Mouse (Mus musculus) midbrain, embryonic 11.5 days (tissue): Measurements from ENCODE around the gene Tnfaip2. TPM values are rescaled to one million over a fixed set of nuclear protein-coding genes. Genes with fewer than 3 reads are reported as not detected.

Source experiments
- ATAC-seq: fragments of 200-750 bp; cut with Nextera tagmentation; 2 replicates; pipeline ENCODE4 v1.8.0; 2017; ENCODE audit warnings: moderate TSS enrichment, moderate library complexity; ENCODE audit not compliant: low FRiP score
- DNase-seq: peaks from one replicate; pipeline ENCODE4 v3.0.0; 2015; ENCODE audit warnings: low spot score; ENCODE audit errors: missing footprints
- H3K27ac ChIP-seq: fragments of 300-500 bp; sonication (generic); 2 replicates; pipeline ENCODE4 v1.5.1; 2014; ENCODE audit warnings: low read depth, low read length
- H3K27me3 ChIP-seq: fragments of 300-500 bp; sonication (generic); 2 replicates; pipeline ENCODE4 v1.6.1; 2014; ENCODE audit warnings: mild to moderate bottlenecking, low read length, moderate library complexity, mixed read lengths; ENCODE audit not compliant: control insufficient read depth, insufficient read depth
- H3K36me3 ChIP-seq: fragments of 300-500 bp; sonication (generic); 2 replicates; pipeline ENCODE4 v1.6.1; 2014; ENCODE audit warnings: mild to moderate bottlenecking, low read length, moderate library complexity, mixed read lengths; ENCODE audit not compliant: control insufficient read depth, insufficient read depth
- H3K4me1 ChIP-seq: fragments of 300-500 bp; sonication (generic); 2 replicates; pipeline ENCODE4 v1.6.1; 2014; ENCODE audit warnings: low read length; ENCODE audit not compliant: control insufficient read depth, insufficient read depth
- H3K4me2 ChIP-seq: fragments of 300-500 bp; sonication (generic); 2 replicates; pipeline ENCODE4 v1.6.1; 2014; ENCODE audit warnings: mild to moderate bottlenecking, moderate library complexity
- H3K4me3 ChIP-seq: fragments of 300-500 bp; sonication (generic); 2 replicates; pipeline ENCODE4 v1.5.1; 2014; ENCODE audit warnings: low read depth, low read length
- H3K9ac ChIP-seq: fragments of 300-500 bp; sonication (generic); 2 replicates; pipeline ENCODE4 v1.6.1; 2014; ENCODE audit warnings: low read length
- H3K9me3 ChIP-seq: fragments of 300-500 bp; sonication (generic); 2 replicates; pipeline ENCODE4 v1.6.1; 2016; ENCODE audit warnings: low read length; ENCODE audit not compliant: control insufficient read depth
- WGBS: fragments of 180-500 bp; shearing (Covaris S2); extraction: QIAGEN DNeasy Blood & Tissue Kit; methylation state at CpG from one replicate; pipeline ENCODE4 v1.1.7; 2014; 5-methylcytosine and 5-hydroxymethylcytosine counted together
- polyA plus RNA-seq: library from polyadenylated mRNA; unstranded; fragments of >200 nt; fragmentation: Nextera tagmentation; extraction: Ambion mirVana; gene quantifications from 2 replicates; pipeline ENCODE4 v1.2.1, GENCODE M21; 2014

The Tnfaip2 gene
- polyA plus RNA-seq, 1 experiment from 2014 or later: 2.3 TPM

DNA sequence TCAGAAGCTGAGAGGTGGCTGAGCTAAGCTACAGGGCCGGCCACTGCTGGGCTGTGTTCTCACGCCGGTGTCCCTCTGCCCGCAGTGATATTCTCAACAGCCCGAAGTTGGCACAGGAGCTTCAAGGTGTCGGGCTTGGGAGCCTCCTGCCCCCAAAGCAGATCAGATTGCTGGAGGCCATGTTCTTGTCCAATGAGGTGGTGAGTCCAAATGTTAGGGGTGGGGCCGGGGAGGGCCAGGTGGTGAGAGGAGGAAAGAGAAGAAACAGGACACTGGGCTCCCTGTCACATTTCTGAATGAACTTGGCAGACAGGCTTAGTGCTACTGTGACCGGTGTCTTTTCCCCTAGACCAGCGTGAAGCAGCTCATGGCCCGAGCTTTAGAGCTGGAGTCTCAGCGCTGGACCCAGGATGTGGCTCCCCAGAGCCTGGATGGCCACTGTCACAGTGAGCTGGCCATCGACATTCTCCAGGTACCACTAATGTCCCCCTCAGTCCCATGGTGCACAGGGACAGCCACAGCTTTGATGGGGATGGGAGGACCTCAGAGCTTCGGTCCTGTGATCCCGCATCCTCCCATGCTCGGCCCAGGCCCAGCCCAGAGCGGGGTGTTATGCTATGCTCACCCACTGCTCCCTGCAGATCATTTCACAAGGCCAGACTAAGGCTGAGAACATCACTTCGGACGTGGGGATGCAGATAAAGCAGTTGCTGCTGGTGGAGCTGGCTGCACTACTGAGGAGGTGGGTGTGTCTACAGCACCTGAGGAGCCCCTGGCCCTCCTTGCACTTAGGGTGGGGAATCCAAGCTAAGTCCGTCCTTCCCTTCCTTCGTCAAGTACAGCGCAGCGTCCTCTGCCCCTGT lies 5.9 kb downstream of the Tnfaip2 start:
- Histone ChIP-seq H3K4me3 (no peak overlapping the region), H3K27me3 (peaks cover 83% of the 10 kb centered on the region), H3K27ac (no peak overlapping the region), H3K9me3 (no peaks in the 10 kb centered on the region), H3K9ac (no peak overlapping the region), H3K4me1 (peaks cover 6% of the 10 kb centered on the region; the same call in 1 of the 2 replicates), H3K4me2 (no peak overlapping the region), H3K36me3 (no peaks in the 10 kb centered on the region)
- no peak for ATAC-seq
- WGBS: 14% methylated on average over 22 of the region's 22 CpGs
- DNase-seq: no peak

DNA sequence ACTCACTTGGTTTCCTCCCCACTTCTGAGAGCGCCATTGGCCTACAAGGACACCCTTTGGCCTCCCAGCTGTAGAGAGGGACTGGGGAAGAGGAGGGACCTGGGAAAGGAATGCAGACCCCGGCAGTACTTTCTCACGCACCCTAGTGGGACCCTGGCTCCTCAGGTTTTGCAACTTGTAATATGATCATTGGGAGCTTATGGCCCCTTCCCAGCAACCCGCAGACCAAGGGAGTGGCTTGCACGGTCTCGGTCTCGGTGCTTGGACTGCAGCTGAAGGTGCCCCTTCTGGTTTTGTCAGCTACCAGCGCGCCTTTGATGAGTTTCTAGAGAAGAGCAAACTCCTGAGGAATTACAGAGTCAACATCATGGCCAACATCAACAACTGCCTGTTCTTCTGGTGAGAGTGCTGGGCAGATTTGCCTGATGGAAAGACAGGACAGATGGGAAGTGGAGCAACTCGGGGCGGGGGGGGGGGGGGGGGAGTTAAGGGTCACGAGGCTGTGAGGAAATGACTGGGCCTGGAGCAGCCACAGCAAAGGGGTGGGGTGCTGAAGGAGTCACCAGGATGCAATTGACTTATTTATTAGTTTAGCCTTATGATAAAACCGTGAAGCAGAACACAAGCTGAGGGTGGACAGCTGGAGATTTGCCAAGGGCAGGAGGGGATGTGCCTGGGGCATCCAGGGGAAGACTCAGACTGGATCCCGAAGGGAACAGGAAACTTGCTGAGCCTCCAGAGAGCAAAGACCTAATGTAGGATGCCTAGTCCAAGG lies 6.8 kb downstream of the Tnfaip2 start:
- Histone ChIP-seq H3K4me2 (no peak overlapping the region), H3K4me3 (no peak overlapping the region), H3K9ac (no peak overlapping the region), H3K27me3 (peaks cover 73% of the 10 kb centered on the region), H3K36me3 (no peaks in the 10 kb centered on the region), H3K27ac (no peak overlapping the region), H3K9me3 (no peaks in the 10 kb centered on the region), H3K4me1 (peaks cover 6% of the 10 kb centered on the region; the same call in 1 of the 2 replicates)
- ATAC-seq (no peak), DNase-seq (no peak)
- WGBS: 17% methylated on average over 14 of the region's 14 CpGs

DNA sequence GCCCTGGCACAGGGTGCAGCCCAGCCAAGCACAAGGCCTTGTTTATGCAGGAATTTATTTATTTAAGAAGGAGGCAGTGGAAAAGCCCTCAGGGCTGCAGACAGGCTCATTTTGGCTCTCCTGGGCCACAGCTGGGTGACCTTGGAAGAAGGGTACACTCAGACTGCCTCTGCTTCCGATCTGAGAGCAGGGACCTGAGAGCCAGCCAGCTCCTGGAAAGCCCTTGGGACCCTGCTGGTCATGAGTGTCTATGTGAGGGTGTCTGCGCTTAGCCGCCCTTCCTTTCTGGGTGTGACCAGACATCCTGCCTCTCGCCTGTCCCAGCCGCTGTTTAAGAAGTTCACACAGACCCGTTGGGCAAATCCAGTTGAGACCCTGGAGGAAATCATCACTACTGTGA lies 8.1 kb downstream of the Tnfaip2 start:
- peaks cover 61% of the 10 kb centered on the region for H3K27me3 ChIP-seq
- H3K4me2 ChIP-seq: no peak overlapping the region
- no peak overlapping the region for H3K9ac ChIP-seq
- no peak for DNase-seq
- H3K4me1 ChIP-seq: peaks cover 6% of the 10 kb centered on the region; the same call in 1 of the 2 replicates
- H3K9me3 ChIP-seq: no peaks in the 10 kb centered on the region
- no peak overlapping the region for H3K27ac ChIP-seq
- 44% methylated on average over 6 of the region's 6 CpGs for WGBS
- no peaks in the 10 kb centered on the region for H3K36me3 ChIP-seq
- H3K4me3 ChIP-seq: no peak overlapping the region
- ATAC-seq: no peak

DNA sequence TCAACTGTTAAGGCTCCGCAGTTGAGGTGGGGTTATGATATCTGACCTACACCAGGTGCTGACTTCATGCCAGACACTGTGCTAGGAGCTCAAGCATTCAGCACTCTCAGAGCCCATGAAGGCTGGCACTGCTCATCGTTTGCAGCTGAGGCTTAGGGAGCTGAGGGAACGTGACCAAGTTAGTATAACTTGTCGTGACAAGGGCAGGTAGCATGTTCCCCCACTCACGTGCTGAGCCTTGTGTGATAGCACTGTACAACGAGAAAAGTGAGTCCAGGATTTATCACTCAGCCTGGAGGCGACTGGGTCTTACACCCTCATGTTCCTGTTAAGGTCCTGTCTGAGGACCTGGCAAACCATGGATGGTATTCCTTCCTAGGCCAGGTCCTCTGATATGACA lies 9.3 kb downstream of the Tnfaip2 start:
- Histone ChIP-seq H3K36me3 (no peaks in the 10 kb centered on the region), H3K9me3 (no peaks in the 10 kb centered on the region), H3K4me1 (peaks cover 4% of the 10 kb centered on the region; the same call in 1 of the 2 replicates), H3K9ac (no peak overlapping the region), H3K4me2 (no peak overlapping the region), H3K27ac (no peak overlapping the region), H3K4me3 (no peak overlapping the region), H3K27me3 (peaks cover 49% of the 10 kb centered on the region)
- DNase-seq: no peak
- WGBS: 80% methylated on average over 7 of the region's 7 CpGs
- ATAC-seq: no peak

DNA sequence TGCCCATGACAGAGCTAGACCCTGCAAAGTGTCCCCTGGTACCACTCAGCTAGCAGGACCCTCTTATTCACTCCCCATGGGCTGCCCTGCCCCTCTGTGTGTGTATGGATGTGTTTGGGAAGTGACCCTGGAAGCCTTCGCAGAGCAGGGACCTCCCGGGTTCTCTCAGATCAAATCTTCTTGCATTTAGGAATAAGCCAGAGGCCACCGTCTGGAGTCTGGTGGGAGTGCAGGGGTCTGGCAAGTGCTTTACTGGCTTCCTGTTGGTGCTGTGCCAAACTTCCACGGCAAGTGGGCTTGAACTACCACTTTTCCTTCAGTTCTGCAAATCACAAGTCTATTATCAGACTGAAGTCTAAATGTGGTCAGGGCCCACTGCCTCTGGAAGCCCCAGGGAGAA lies 11.8 kb downstream of the Tnfaip2 start:
- Histone ChIP-seq H3K27me3 (peaks cover 24% of the 10 kb centered on the region), H3K4me3 (no peak overlapping the region), H3K36me3 (no peaks in the 10 kb centered on the region), H3K4me2 (no peak overlapping the region), H3K9ac (no peak overlapping the region), H3K4me1 (no peaks in the 10 kb centered on the region), H3K9me3 (no peaks in the 10 kb centered on the region), H3K27ac (no peak overlapping the region)
- 41% methylated on average over 4 of the region's 4 CpGs for WGBS
- DNase-seq: no peak
- no peak for ATAC-seq

DNA sequence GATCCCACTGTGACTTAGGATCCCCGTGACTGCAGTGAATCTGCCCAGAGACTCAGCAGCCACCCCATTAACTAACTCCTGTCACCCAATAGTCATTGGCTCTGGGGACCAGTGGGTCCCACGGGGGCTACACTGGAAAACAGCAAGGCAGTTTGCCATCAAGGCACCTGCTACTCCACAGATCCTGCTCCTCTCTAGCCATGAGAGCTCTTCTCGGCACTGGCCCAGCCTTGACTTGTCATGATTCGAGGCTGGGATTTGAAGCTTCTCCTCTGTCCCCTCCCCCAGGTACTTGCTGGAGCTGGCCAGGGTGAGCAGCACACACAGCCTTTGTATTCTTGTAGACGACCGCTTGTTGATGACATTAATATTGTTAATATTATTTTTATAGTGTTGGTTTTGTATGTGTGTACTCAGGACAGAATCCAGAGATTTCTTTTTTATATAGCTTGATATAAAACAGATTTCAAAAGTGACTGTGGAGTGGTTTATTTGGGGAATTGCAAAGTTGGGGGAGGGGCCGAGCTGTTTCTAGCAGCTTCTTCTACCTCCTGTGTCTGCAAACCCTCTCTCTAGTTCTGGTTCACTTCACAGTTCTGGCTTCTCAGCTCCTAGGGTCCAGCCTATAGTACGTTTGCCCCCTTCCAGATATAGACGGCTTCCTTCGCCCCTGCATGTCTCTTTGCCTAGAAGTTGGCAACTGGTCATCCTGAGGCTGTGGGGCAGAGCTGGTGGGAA lies 12.4 kb downstream of the Tnfaip2 start:
- Histone ChIP-seq H3K36me3 (no peaks in the 10 kb centered on the region), H3K9me3 (no peaks in the 10 kb centered on the region), H3K4me2 (no peak overlapping the region), H3K4me3 (no peak overlapping the region), H3K27me3 (peaks cover 17% of the 10 kb centered on the region), H3K27ac (no peak overlapping the region), H3K9ac (no peak overlapping the region), H3K4me1 (no peaks in the 10 kb centered on the region)
- DNase-seq (no peak), ATAC-seq (no peak)
- 64% methylated on average over 10 of the region's 10 CpGs for WGBS

DNA sequence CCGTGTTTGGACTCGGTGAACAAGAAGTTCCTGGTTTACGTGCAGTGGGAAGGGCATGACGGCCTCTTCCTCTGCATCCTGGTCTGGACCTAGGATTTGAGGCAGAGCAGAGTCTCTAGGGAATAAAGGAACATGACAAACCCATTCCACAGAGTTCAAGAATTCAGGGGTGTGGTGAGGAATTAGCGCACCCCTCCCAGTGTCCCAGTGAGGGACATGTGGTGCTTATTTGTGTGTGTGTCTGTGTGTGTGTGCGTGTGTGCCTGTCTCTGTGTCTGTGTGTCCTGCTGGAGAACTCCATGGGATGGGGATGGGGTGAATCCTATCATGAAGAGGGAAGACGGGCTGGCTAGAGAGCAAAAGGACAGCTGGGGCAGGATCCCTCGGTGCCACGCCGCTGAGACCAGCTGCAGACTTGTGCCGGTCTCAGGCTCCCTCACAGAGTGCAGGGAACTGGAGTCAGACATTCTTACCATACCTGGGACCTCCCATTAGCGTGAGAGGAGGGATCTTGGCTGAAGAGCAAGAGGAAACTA lies 13.1 kb downstream of the Tnfaip2 start:
- ATAC-seq (no peak), DNase-seq (no peak)
- Histone ChIP-seq H3K9ac (no peak overlapping the region), H3K4me2 (no peak overlapping the region), H3K36me3 (no peaks in the 10 kb centered on the region), H3K9me3 (no peaks in the 10 kb centered on the region), H3K4me3 (no peak overlapping the region), H3K27me3 (peaks cover 11% of the 10 kb centered on the region), H3K4me1 (no peaks in the 10 kb centered on the region), H3K27ac (no peak overlapping the region)
- WGBS: 78% methylated on average over 12 of the region's 12 CpGs

DNA sequence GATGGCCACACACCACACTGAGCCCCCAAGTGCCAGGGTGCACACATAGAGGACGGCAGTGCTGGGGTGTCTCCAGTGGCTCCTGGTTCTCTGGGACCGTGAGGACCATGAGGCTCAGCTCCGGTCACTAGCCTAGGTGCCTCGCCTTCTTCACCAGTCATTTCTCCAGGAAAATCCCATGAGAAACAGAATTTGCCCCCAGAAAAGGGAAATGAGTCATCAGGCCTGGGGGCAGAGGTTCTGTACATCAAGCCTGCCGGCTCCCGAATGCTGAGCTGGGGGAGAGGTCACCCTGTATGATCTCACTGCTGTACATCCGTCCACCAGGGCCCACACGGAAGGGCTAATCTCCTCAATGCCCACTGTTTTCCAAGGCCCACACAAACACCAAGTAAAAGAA lies 13.6 kb downstream of the Tnfaip2 start:
- Histone ChIP-seq H3K4me1 (no peaks in the 10 kb centered on the region), H3K36me3 (no peaks in the 10 kb centered on the region), H3K27me3 (peaks cover 6% of the 10 kb centered on the region), H3K4me3 (no peak overlapping the region), H3K4me2 (no peak overlapping the region), H3K9ac (no peak overlapping the region), H3K27ac (no peak overlapping the region), H3K9me3 (no peaks in the 10 kb centered on the region)
- ATAC-seq: no peak
- WGBS: 54% methylated on average over 8 of the region's 8 CpGs
- no peak for DNase-seq
